Mouse (Mus musculus): ENCODE results near the gene Higd2a.

The Higd2a gene

GRCm38 (mm10) chr13:54621155-54621932 is 31.3 kb downstream of the Higd2a start, which contains the start of gene Faf2:
Gene Faf2 (plus strand): TSS chr13:54621784.
- peak; percentile 97 for DNase-seq (ENCODE audit: low read depth, low spot score)

DNA sequence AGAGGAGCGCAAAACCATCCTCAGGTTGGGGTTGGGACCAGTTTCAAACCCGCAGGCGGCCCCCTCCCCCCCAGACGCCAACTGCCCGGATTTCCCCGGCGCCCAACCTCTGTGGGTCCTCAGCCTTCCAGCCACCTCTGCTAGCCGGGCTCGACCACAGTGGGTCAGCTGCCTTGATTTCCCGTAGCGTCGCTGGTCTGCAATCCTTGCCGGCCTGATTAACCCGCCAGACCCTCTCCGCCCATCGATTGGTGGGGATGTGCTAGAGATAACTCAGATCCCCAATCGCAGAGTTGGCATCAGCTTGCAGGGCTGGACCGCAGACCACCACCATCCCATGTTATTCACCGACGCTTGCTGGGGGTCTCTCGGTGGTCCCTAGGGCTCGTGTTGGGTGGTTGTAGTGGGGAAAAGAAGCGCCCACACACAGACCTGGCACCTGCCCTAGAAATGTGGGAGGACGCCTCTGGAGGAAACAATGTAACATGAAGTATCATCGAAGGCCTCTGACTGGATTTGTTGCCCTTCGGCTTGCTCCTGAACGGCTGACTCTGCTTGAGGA is 32.0 kb downstream of the Higd2a start:
- DNase-seq (ENCODE audit: low read depth, low spot score): peak; percentile 57

DNA sequence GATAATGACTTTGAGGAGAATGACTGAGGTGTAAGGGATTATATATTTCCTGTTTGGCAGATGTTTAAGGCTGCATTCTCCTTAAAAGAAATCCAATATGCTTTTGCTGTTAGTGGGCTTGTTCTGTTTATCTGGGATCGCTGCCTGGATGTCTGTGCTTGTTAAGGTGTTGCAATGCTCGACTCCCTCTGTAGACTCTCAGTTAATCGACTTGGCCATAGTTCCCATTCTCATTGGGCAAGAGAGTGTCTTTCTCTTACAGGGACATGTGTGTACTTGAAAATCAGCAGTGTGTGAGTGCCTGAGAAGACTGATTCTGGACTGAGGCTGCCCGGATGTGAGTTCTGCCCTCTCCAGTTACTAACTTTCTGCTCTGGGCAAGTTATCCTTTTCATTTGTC is 39.1 kb downstream of the Higd2a start:
- no peak for DNase-seq (ENCODE audit: low read depth, low spot score)

DNA sequence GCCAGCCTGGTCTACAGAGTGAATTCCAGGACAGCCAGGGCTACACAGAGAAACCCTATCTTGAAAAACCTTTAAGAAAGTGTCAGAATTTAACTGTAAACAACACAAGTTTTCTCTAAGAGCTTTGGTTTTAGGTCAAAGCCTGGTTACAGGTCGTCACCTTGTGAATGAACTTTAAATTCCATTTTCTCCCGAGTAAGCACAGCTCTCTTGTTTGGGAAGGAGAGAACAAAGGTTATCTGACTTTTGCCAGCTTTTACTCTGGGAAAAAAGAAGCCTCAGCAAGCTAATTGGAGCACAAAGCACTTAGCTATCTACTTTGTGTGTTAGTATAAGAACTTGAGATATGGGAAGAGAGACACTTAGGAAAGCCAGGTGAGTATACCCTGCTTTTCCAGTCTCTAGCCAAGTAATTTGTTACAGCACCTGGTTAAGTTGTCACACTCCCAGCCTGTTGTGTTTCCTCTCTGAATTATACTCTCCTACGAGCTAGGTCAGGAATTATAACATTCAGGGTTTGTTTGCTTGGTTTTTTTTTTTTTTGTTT is 42.8 kb downstream of the Higd2a start:
- no peak for DNase-seq (ENCODE audit: low read depth, low spot score)

DNA sequence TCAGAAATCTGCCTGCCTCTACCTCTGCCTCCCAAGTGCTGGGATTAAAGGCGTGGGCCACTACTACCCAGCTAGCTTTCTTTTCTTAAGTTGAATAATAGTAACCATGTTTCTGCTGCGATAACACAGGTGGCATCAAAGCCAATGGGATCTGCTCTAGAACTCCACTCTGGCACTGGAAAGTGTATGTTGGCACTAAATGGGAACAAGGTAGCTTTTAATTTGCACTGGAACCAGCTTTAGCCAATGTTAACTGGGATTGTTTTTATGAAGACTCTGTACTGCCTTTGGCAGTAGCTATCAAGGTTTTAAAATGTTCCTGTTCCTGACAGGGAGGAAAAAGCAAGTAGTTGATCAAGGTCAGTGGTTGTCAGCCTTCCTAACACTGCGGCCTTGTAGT is 45.0 kb downstream of the Higd2a start:
- DNase-seq (ENCODE audit: low read depth, low spot score): no peak

All from CD4-positive helper T cell, adult 2 months (primary cell).